ENCODE assay signal across 10 mouse cellular contexts in the genomic region with DNA sequence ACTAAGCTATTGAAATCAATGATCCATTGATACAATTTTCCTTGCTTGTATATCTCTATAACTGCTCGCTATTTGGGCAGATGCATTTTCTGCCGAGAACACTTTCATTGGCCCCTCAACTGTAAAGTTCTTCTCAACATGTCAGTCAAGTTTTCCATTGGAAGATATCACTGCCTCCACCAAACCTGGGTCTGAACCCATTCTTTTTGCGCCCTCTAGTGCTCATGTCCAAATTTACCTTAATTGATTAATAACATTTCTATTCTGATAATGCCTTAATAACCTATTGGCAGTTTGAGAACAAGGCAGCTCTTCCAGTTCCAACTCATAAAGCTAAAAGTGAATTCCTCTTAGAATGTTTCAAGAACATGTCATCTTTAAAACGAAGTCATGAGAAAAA.
DNase-seq lines count a peak whose midpoint lies in the region; ATAC-seq and TF ChIP-seq lines count a peak whose summit lies in the region.
"Had no signal": no experiment of that assay in that cellular context is flagged by ENCODE, and none has a peak within 500 bp of the region (broad histone marks: within the 10 kb centered on the region; RNA-seq: fewer than 3 reads in every experiment).

No protein-coding gene starts in this region.

- no peak overlapping the region for H3K27ac ChIP-seq in layer of hippocampus, adult 2 months
- H3K27ac ChIP-seq: liver, embryonic 13.5 days; midbrain, embryonic 12.5 days had no signal

- peak; percentile 3 for DNase-seq in cerebellum, adult 9-10 months
- DNase-seq in cerebellum, adult 9-11 months = no peak
- peak; percentile 13 to 39 for DNase-seq in layer of hippocampus, adult 2 months (ENCODE audit: low spot score in 2 of 2)
- DNase-seq in layer of hippocampus, postnatal 36 days = no peak
- DNase-seq in A20 (ENCODE audit: low read depth, low spot score) = peak; percentile 37
- DNase-seq in embryo, embryonic 10.5 days (ENCODE audit: low spot score) = peak; percentile 67
- no peak for DNase-seq in spleen, postnatal 10 days (ENCODE audit: low spot score in 2 of 2)
- DNase-seq: liver, embryonic 13.5 days had no signal

- no peak for ATAC-seq in inflammation-experienced regulatory T-cells, adult 6 months

- peak; percentile 78 for TF ChIP-seq CTCF in layer of hippocampus, adult 2 months (conservative IDR thresholded peaks at IDR 0.05)

- H3K4me3 ChIP-seq in layer of hippocampus, adult 2 months = no peak overlapping the region
- H3K4me3 ChIP-seq: liver, embryonic 13.5 days; midbrain, embryonic 12.5 days had no signal

Comparison
In these comparisons a context has a peak if more than half of its experiments do, and no peak if none do; other contexts are left out.
1. DNase-seq: peak in cerebellum, adult 9-10 months (single experiment), layer of hippocampus, adult 2 months (2 of 2), A20 (single experiment) and embryo, embryonic 10.5 days (single experiment); none in cerebellum, adult 9-11 months (single experiment), layer of hippocampus, postnatal 36 days (0 of 2) and spleen, postnatal 10 days (0 of 2).